Mouse (Mus musculus): ENCODE measurements around the gene H2-M1. TPM values are rescaled to one million over a fixed set of nuclear protein-coding genes. Genes with fewer than 3 reads are reported as not detected.

Gene H2-M1
- not detected in 2 replicates for polyA plus RNA-seq (2015; fragmentation: Nextera tagmentation; extraction: Ambion mirVana)

DNA sequence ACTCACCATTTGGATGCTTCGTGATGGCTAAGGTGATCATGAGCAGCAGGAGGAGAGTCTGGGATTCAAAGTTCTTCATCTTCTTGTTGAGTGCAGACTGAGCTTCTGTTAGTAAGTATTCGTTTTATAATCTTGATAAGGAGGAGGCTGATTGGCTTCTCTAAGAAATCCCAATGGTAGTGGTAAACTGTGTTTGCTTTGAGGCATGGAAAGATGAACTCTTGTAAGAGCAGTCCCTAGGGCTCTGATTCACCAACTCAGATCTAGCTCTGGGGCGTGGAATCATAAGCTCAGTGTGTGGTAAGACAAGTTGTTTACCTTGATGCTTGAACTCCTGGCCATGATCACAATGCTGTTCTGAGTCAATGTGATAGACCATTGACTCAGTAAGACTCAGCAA lies at the start of gene H2-M1:
Gene H2-M1 (minus strand): TSS at position 101 of the 400 bp plus-strand sequence.
- Histone ChIP-seq H3K36me3 (no peaks in the 10 kb centered on the region), H3K9ac (no peak within 1 kb of the TSS), H3K27me3 (no peaks in the 10 kb centered on the region), H3K4me3 (no peak within 1 kb of the TSS), H3K9me3 (no peaks in the 10 kb centered on the region), H3K4me1 (no peaks in the 10 kb centered on the region), H3K27ac (no peak within 1 kb of the TSS), H3K4me2 (replicated peaks) (no peak within 1 kb of the TSS)
- no peak for ATAC-seq (ENCODE audit: low FRiP score, low read depth)
- 76% methylated on average over 3 of the region's 3 CpGs for WGBS

DNA sequence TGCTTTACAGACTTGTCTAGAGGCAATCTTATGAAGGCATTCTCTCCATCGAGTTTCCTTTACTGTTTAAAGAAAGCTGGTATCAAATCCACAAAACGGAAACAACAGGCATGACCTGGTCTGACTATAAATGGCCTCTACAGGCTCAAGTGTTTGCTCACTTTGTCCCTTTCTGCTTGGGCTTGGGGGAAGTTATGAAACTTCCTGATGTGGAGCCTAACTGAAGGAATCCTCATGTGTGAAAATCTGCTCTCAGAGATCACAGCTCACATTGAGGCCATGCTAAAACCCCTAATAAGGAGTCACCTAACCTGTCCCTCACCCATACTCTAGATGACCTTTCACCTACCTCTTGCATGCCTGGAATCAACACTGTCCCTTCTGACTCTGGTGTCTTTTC lies 25.7 kb upstream of the H2-M1 start:
- H3K27ac ChIP-seq = no peak overlapping the region
- H3K9me3 ChIP-seq = no peaks in the 10 kb centered on the region
- ATAC-seq (ENCODE audit: low FRiP score, low read depth) = no peak
- no peak overlapping the region for H3K4me3 ChIP-seq
- H3K4me1 ChIP-seq = no peaks in the 10 kb centered on the region
- H3K36me3 ChIP-seq = no peaks in the 10 kb centered on the region
- H3K27me3 ChIP-seq = no peaks in the 10 kb centered on the region
- no peak overlapping the region for H3K4me2 ChIP-seq (replicated peaks)
- 73% methylated on average over 2 of the region's 2 CpGs for WGBS
- no peak overlapping the region for H3K9ac ChIP-seq

GRCm38 (mm10) chr17:36642566-36642965 lies 29.5 kb downstream of the H2-M1 start, which contains the start of gene H2-M9:
TSS of gene H2-M9 (minus strand) at chr17:36642666.
- no peak within 1 kb of the TSS for H3K9ac ChIP-seq
- WGBS = 87% methylated on average over 3 of the region's 3 CpGs
- H3K9me3 ChIP-seq = no peaks in the 10 kb centered on the region
- H3K4me2 ChIP-seq (replicated peaks) = no peak within 1 kb of the TSS
- H3K36me3 ChIP-seq = no peaks in the 10 kb centered on the region
- no peaks in the 10 kb centered on the region for H3K4me1 ChIP-seq
- H3K27me3 ChIP-seq = no peaks in the 10 kb centered on the region
- no peak within 1 kb of the TSS for H3K4me3 ChIP-seq
- no peak within 1 kb of the TSS for H3K27ac ChIP-seq
- no peak for ATAC-seq (ENCODE audit: low FRiP score, low read depth)

Other genes with a start within 250 kb of the H2-M1 start
- not detected in 2 replicates for gene H2-M10.4, start 209.9 kb downstream of the H2-M1 start, polyA plus RNA-seq (2015; fragmentation: Nextera tagmentation; extraction: Ambion mirVana)
- gene H2-M11, start 125.1 kb downstream of the H2-M1 start, polyA plus RNA-seq (2015; fragmentation: Nextera tagmentation; extraction: Ambion mirVana) = not detected in 2 replicates
- gene H2-M9, start 29.6 kb downstream of the H2-M1 start, polyA plus RNA-seq (2015; fragmentation: Nextera tagmentation; extraction: Ambion mirVana) = not detected in 2 replicates
- gene H2-M10.5, start 100.7 kb upstream of the H2-M1 start, polyA plus RNA-seq (2015; fragmentation: Nextera tagmentation; extraction: Ambion mirVana) = not detected in 2 replicates
- not detected in 2 replicates for gene H2-M10.6, start 140.0 kb upstream of the H2-M1 start, polyA plus RNA-seq (2015; fragmentation: Nextera tagmentation; extraction: Ambion mirVana)
- 52.3 and 53.7 TPM in 2 replicates for gene Trim26, start 164.9 kb upstream of the H2-M1 start, polyA plus RNA-seq (2015; fragmentation: Nextera tagmentation; extraction: Ambion mirVana)
- gene Trim15, start 195.0 kb upstream of the H2-M1 start, polyA plus RNA-seq (2015; fragmentation: Nextera tagmentation; extraction: Ambion mirVana) = 0.13 and 0.28 TPM in 2 replicates
- gene Trim10, start 197.4 kb upstream of the H2-M1 start, polyA plus RNA-seq (2015; fragmentation: Nextera tagmentation; extraction: Ambion mirVana) = 2.5 and 3.9 TPM in 2 replicates
- gene Trim40, start 217.9 kb upstream of the H2-M1 start, polyA plus RNA-seq (2015; fragmentation: Nextera tagmentation; extraction: Ambion mirVana) = not detected in 2 replicates
- gene Trim31, start 225.9 kb upstream of the H2-M1 start, polyA plus RNA-seq (2015; fragmentation: Nextera tagmentation; extraction: Ambion mirVana) = not detected in 2 replicates

Measured in limb, embryonic 13.5 days (tissue).